Mouse (Mus musculus) C2C12 (cell line): ENCODE results near the gene Nsf. TPM values are rescaled to one million over a fixed set of nuclear protein-coding genes. Genes with fewer than 3 reads are reported as not detected.

ENCODE experiments used
- H3K27me3 ChIP-seq: one replicate; pipeline ENCODE4 v1.6.1; 2011; ENCODE audit not compliant: control insufficient read depth, insufficient read depth, insufficient read length
- H3K36me3 ChIP-seq: one replicate; pipeline ENCODE4 v1.6.1; 2011; ENCODE audit not compliant: control insufficient read depth, insufficient read depth
- H3K4me3 ChIP-seq: one replicate; pipeline ENCODE4 v1.5.1; 2011; ENCODE audit warnings: mild to moderate bottlenecking, control low read depth; ENCODE audit not compliant: poor library complexity, insufficient read depth, severe bottlenecking
- H3K79me2 ChIP-seq: one replicate; pipeline ENCODE4 v1.6.1; 2011; ENCODE audit not compliant: control insufficient read depth, insufficient read depth
- H3K79me3 ChIP-seq: one replicate; pipeline ENCODE4 v1.6.1; 2011; ENCODE audit warnings: low read depth, control low read depth
- H3ac ChIP-seq: one replicate; pipeline ENCODE3; 2011; ENCODE audit warnings: low read depth; ENCODE audit not compliant: control insufficient read depth, insufficient read length
- CEBPB ChIP-seq: IDR thresholded peaks from one replicate; pipeline ENCODE4 v1.6.1; 2011; ENCODE audit warnings: low read depth, mild to moderate bottlenecking, control low read depth, moderate library complexity
- CTCF ChIP-seq: IDR thresholded peaks from one replicate; pipeline ENCODE4 v1.5.1; 2011; ENCODE audit not compliant: control insufficient read depth, insufficient read depth, insufficient read length
- FOSL1 ChIP-seq: IDR thresholded peaks from one replicate; pipeline ENCODE4 v1.8.0; 2011; ENCODE audit warnings: mild to moderate bottlenecking, low read length; ENCODE audit not compliant: poor library complexity, insufficient read depth, severe bottlenecking
- MAX ChIP-seq: IDR thresholded peaks from one replicate; pipeline ENCODE4 v1.6.1; 2011; ENCODE audit warnings: mild to moderate bottlenecking, control low read depth
- MYOD1 ChIP-seq: IDR thresholded peaks from one replicate; pipeline ENCODE4 v1.6.1; 2011; ENCODE audit warnings: low read depth; ENCODE audit not compliant: control insufficient read depth, insufficient read length
- MYOG ChIP-seq: IDR thresholded peaks from one replicate; pipeline ENCODE4 v1.6.1; 2011; ENCODE audit not compliant: control insufficient read depth, insufficient read length; ENCODE audit errors: extremely low read depth
- USF1 ChIP-seq: IDR thresholded peaks from one replicate; pipeline ENCODE4 v1.6.1; 2011; ENCODE audit warnings: low read depth, mild to moderate bottlenecking, control low read depth, moderate library complexity
- polyA plus RNA-seq: library from polyadenylated mRNA; unstranded; fragments of >200 nt; fragmentation: generic; extraction: Trizol; gene quantifications from one replicate; pipeline ENCODE4 v1.2.1, GENCODE M21; 2012; ENCODE audit warnings: missing spikeins

The Nsf gene
- polyA plus RNA-seq, 1 experiment: 25.1 TPM

- Histone ChIP-seq H3K79me2 (no peaks in the 10 kb centered on the region), H3K36me3 (peaks cover 4% of the 10 kb centered on the region), H3K4me3 (no peak overlapping the region), H3K79me3 (no peaks in the 10 kb centered on the region), H3K27me3 (no peaks in the 10 kb centered on the region), H3ac (no peak overlapping the region)
- TF ChIP-seq MYOD1 (no peak), FOSL1 (no peak), MAX (no peak), USF1 (no peak), MYOG (no peak), CEBPB (no peak), CTCF (no peak)
Observed at GRCm38 (mm10) chr11:103832331-103832730, 121.5 kb downstream of the Nsf start.

GRCm38 (mm10) chr11:103831766-103832165 lies 122.1 kb downstream of the Nsf start:
- H3K27me3 ChIP-seq: no peaks in the 10 kb centered on the region
- H3K4me3 ChIP-seq: no peak overlapping the region
- TF ChIP-seq FOSL1 (no peak), CTCF (no peak), MYOG (no peak), CEBPB (no peak), MYOD1 (no peak), MAX (no peak), USF1 (no peak)
- no peaks in the 10 kb centered on the region for H3K79me2 ChIP-seq
- peaks cover 4% of the 10 kb centered on the region for H3K36me3 ChIP-seq
- H3ac ChIP-seq: no peak overlapping the region
- no peaks in the 10 kb centered on the region for H3K79me3 ChIP-seq

GRCm38 (mm10) chr11:103830476-103830875 lies 123.4 kb downstream of the Nsf start:
- no peak for TF ChIP-seq FOSL1
- no peak for TF ChIP-seq USF1
- no peak for TF ChIP-seq CTCF
- no peak for TF ChIP-seq MAX
- no peak for TF ChIP-seq MYOG
- TF ChIP-seq MYOD1: no peak
- no peak for TF ChIP-seq CEBPB
- Histone ChIP-seq H3K4me3 (no peak overlapping the region), H3K27me3 (no peaks in the 10 kb centered on the region), H3K79me3 (no peaks in the 10 kb centered on the region), H3ac (no peak overlapping the region), H3K79me2 (no peaks in the 10 kb centered on the region), H3K36me3 (peaks cover 10% of the 10 kb centered on the region)

- no peaks in the 10 kb centered on the region for H3K79me2 ChIP-seq
- TF ChIP-seq FOSL1: no peak
- no peak for TF ChIP-seq CEBPB
- TF ChIP-seq MAX: no peak
- TF ChIP-seq MYOG: no peak
- no peak overlapping the region for H3ac ChIP-seq
Observed at GRCm38 (mm10) chr11:103829956-103830355, 123.9 kb downstream of the Nsf start.

GRCm38 (mm10) chr11:103828866-103829265 lies 125.0 kb downstream of the Nsf start:
- H3K27me3 ChIP-seq: no peaks in the 10 kb centered on the region
- TF ChIP-seq MYOD1 (no peak), FOSL1 (no peak), USF1 (no peak), MYOG (no peak), CTCF (no peak), MAX (no peak), CEBPB (no peak)
- no peaks in the 10 kb centered on the region for H3K79me2 ChIP-seq
- H3K36me3 ChIP-seq: peaks cover 10% of the 10 kb centered on the region
- no peak overlapping the region for H3ac ChIP-seq
- no peak overlapping the region for H3K4me3 ChIP-seq
- no peaks in the 10 kb centered on the region for H3K79me3 ChIP-seq

More at GRCm38 (mm10) chr11:103829956-103830355, 123.9 kb downstream of the Nsf start:
- H3K27me3 ChIP-seq: no peaks in the 10 kb centered on the region
- no peaks in the 10 kb centered on the region for H3K79me3 ChIP-seq
- H3K36me3 ChIP-seq: peaks cover 10% of the 10 kb centered on the region
- no peak overlapping the region for H3K4me3 ChIP-seq

GRCm38 (mm10) chr11:103827201-103827600 lies 126.7 kb downstream of the Nsf start:
- Histone ChIP-seq H3K27me3 (no peaks in the 10 kb centered on the region), H3K36me3 (peaks cover 16% of the 10 kb centered on the region), H3K79me2 (no peaks in the 10 kb centered on the region), H3K79me3 (no peaks in the 10 kb centered on the region), H3ac (no peak overlapping the region), H3K4me3 (no peak overlapping the region)
- TF ChIP-seq MAX (no peak), MYOD1 (no peak), CEBPB (no peak), MYOG (no peak), USF1 (no peak), FOSL1 (no peak), CTCF (no peak)
